Mouse (Mus musculus): Measurements from ENCODE around the gene Ear6.
A peak's percentile ranks its signal among the peaks of the same experiment; 100 is the strongest.

The Ear6 gene

GRCm38 (mm10) chr14:51893809-51894208 is 40.3 kb downstream of the Ear6 start:
- no peak for DNase-seq (ENCODE audit: low read depth, low spot score)

GRCm38 (mm10) chr14:51895071-51895470 is 41.6 kb downstream of the Ear6 start:
- no peak for DNase-seq (ENCODE audit: low read depth, low spot score)

- no peak for DNase-seq (ENCODE audit: low read depth, low spot score)
These were observed 42.5 kb downstream of the Ear6 start for GRCm38 (mm10) chr14:51896019-51896418.

- DNase-seq (ENCODE audit: low read depth, low spot score), result no peak
These were observed 43.2 kb downstream of the Ear6 start for GRCm38 (mm10) chr14:51896539-51897170.

GRCm38 (mm10) chr14:51899351-51899750 is 45.9 kb downstream of the Ear6 start:
- DNase-seq (ENCODE audit: low read depth, low spot score), result no peak

- peak; percentile 71 for DNase-seq (ENCODE audit: low read depth, low spot score)
These were observed 49.6 kb downstream of the Ear6 start for GRCm38 (mm10) chr14:51902806-51903710.

- no peak for DNase-seq (ENCODE audit: low read depth, low spot score)
These were observed 50.3 kb downstream of the Ear6 start for GRCm38 (mm10) chr14:51903782-51904181.
